Mouse (Mus musculus) adrenal gland, postnatal 14 days (tissue): ENCODE measurements around the gene Kxd1. TPM values are rescaled to one million over a fixed set of nuclear protein-coding genes. Genes with fewer than 3 reads are reported as not detected.

Experiments used
- DNase-seq: peaks from one replicate; pipeline ENCODE4 v3.0.0; 2021; ENCODE audit warnings: mixed read lengths
- total RNA-seq: library from RNA; stranded (reverse); gene quantifications from 2 replicates; pipeline ENCODE4 v1.2.3, GENCODE M21; 2021

The Kxd1 gene
- total RNA-seq, 1 experiment from 2014 or later, result 78.9 TPM

DNA sequence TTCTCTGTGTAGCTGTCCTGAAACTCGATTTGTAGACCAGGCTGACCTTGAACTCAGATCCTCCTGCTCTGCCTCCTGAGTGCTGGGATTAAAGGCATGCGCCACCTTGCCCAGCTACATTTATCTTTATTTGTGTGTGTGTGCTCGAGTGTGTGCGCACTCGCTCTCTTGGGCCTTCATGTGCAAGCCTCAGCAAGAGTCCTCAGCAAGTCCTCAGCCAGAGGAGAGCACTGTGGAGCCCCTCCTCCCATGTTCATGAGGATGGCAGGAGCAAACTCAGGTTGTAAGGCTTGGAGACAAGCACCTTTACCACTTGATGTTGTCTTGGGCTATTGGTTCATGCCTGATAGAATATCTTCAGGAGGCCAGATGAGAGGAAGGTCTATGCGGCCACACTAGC, 20.0 kb upstream of the Kxd1 start:
- DNase-seq, result no peak

DNA sequence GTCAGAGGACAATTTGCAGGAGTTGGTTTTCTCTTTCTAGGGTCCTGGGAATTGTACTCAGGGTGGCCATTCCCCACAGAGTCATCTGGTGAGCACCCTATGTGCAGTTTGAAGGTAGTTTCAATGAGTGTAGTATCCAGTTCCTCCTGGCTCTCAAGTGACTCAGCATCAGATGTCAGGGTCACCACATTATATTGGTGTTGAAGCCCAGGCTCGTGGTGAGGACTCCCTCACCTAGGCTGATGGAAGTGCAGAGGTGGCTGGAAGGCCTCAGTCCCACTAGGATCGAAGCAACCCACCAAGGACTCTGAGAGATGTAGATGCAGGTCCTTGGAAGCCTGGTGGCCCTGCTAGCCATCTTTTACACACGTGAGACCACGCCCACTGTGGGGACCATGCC, 18.7 kb upstream of the Kxd1 start:
- DNase-seq, result no peak

DNA sequence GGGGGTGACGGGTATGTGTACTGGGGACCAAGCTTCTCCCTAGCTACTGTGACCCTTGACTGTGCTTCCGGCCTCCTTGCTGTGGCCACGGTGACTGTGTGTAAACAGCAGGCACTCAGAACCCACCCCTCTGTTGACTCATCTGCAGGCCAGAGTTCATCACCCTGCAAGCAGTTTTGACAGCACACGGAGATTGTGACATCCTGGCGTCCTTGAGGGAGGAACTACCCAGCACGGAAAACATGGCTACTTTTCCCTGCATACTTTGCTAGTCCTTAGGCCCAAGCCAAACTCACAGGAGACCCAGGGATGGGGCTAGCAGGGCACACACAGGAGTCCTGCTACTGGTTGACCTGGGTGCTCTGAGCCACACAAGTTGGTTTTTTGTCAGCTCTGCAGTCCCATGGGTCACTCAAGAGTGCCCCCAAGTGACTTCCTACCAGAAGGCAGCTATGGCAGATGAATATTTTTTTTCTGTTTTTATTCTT, 16.5 kb upstream of the Kxd1 start:
- peak; percentile 86 for DNase-seq

DNA sequence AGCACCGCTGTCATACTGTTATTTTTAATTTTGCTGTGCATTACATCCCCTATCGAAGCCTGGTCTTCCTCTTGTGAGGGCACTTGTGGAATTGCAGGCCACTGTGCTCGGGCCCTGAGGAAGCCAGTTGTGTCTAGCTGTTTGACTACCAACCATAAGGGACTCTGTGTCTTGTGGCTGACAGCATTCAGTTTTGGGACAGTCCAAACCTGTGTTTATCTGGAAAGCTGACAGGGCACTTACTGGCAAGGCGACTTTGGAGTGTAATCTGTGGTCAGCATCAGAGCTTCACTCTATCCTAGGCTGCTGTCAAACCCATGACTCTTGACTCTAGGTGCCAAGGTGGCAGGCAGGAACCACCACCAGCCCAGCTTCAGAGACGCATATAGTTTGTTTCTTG, 13.3 kb upstream of the Kxd1 start:
- no peak for DNase-seq

DNA sequence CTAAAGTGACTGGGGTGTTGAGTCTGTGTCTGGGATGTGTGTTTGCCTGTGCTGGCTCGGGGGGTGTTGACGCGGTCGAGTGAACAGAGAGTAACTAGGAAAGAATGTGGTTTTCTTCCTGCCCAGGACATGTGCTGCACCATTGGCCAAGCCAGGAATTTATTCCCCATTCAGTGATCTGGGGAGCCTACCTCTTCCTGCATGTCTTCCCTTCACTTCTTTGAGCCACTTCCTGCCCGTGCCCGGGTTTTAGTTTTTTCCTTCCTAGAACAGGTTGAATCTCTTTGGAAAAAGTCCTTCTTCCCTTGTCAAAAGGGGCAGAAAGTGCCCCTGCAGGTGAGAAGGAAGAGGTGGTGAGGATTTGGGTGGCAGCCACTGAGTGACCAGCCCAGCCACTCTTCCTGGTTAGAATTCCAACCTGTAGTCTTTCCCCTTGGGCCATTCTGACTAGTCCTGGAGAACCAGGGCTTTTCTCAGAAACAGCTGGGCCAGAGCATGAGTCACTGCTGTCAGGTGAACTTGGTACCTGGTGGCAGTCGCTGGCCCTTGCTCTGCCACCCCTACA, 12.8 kb upstream of the Kxd1 start:
- no peak for DNase-seq

DNA sequence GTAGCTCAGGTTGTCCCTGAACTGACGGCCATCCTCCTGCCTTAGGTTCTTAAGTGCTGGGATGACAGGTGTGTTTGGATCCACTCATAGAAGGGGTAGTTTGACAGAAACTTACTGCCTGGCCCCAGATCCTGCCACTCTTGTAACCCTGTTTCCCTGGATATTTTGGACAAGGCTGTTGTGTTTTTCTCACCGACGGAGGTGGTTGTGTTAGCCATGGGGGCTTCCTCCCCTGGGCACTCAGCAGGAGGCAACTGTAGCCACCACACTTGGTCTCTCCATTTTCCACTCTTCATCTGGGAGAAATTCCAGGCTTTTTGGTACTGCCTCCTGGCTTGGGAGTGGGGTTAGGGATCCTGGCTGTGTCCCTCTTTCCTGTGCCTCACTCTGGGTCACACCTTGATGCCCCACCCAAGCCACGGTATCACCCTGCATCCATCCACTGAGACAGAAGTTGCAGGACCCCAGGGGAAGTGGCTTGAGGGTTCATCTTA, 12.3 kb upstream of the Kxd1 start:
- no peak for DNase-seq

DNA sequence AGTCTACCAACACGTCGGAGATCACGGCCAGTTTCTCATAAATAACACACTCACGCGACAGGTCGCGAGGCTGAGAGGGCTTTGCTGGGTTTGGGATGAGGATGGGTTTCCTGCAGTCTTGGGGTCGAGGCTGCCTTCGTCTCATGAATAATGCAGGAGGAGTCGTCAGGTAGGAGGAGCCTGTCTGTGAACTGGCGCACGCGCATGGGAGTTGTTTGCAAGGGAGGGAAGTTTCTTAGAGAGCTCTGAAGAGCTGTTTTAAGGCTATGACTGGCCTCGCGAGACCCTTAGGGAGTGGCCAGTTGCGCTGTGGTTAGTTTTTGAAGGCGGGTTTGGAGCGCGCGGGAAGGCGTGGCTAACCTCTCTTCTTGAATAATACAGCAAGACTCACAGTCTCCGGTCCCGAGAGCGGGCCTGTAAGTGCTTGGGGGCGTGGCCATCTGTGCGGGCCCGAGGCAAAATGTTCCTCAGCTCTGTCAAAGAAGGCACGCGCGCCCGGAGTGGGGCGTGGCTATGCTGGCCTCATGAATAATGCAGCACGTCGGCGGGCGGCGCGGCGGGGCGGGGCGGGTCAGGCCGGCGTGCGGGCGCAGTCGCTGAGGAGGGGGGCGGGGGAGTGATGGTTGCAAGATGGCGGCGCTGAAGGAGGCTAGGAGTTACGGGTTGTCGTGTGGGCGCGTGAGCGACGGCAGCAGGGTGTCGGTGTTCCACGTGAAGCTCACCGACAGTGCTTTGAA, 11.5 kb upstream of the Kxd1 start, which contains the start of gene Ell:
Gene Ell, plus strand, starts transcription at position 381 of the 737 bp plus-strand sequence.
- DNase-seq, result peak; percentile 100

DNA sequence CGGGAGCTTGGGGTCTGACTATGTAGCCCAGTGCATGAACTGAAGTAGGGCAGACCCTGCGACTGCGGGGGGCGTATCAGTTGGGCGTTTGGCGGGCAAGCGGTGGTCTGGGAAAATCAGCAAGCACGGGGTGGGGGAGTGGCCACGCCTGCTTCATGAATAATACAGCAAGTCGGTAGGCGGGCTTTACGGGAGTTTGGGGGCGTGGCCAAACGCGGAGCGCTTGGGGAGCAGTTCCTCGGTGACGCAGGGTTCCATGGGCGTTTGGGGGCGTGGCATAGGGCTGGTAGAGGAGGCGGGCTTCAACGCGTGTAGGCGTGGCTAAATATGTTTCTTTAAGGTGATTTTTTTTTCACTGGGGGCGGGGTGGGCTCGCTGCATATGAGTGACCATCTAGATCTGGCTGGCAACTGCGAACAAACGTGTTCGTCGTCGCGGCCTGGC, 10.9 kb upstream of the Kxd1 start:
- DNase-seq, result peak; percentile 100

DNA sequence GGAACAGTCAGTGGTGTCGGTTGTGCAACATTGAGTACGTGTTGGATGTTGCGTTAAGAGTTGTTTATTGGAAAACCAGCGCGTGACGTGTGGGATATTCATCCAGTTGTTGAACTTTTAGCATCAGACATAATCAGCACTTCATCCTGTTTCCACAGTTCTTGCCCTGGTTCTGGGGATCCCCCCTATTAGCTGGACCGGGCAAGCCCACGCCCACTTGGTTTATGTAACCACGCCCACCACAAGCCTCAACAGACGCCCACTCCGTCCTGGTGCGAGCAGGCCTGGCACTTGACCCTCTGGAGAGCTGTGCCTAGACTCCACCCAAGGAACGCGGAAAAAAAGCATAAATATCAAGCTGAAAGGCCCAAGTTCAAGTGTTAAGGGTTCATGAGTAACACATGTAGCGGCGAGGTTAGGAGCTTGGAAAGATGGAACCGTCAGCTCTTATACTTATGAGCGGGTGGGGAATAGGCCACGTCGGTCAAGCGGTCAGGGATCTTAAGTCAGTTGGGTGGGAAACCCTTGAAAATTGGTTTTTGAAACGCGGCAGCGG, 10.3 kb upstream of the Kxd1 start:
- peak; percentile 84 for DNase-seq

DNA sequence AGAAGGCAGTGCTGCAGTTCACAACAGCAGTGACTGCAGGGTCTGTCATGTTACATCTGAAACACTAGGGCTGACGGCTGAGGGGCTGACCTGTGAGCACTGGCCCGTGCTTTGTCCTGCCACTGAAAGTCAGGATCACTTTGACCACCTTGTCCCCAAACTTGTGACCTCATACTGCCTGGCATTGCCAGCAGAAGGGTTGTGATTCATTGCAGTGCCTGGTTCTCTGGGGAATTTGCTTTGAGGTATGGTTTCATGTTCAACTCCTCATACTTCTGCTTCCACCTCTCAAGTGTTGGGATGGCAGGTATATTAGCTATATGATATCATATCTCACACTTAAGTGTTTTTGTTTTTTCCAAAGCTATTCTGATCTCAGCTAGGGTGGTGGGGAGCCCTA, 7.9 kb upstream of the Kxd1 start:
- DNase-seq, result no peak

DNA sequence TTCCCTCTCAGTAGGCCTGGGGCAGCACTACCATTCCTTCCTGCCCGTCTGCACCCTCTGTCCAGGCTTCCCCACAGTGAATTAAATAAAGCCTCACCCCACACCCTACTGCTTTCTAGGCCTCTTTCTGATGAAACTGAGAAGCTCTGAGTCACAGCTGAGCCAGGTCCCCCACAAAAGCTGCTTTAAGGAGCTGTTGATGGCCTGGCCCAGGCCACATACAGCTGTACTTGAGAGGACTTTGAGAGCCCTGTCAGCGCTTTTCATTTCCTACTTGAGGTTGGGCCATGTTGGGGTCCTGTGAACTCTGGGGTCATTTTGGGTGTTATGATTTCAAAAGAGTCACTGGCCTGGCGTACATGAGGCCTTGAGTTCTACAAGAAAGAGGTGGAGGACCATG, 7.5 kb upstream of the Kxd1 start:
- no peak for DNase-seq

DNA sequence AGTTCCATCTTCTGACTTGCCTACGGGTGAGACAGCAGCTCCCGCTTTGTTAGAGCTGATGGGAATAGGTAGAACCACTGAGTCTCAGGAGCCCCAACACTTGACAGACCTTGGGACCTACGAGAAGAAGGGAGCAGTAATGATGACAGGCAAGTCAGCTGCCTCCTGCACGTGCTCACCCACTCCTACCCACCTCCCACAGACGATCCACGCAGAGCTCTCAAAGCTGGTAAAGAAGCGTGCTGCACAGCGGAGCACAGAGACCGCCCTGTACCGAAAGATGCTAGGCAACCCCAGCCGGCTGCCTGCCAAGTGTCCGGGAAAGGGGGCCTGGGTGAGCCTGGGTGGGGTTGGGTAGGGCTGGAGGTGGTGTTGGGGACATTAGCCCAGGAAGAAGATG, 6.5 kb upstream of the Kxd1 start:
- no peak for DNase-seq

DNA sequence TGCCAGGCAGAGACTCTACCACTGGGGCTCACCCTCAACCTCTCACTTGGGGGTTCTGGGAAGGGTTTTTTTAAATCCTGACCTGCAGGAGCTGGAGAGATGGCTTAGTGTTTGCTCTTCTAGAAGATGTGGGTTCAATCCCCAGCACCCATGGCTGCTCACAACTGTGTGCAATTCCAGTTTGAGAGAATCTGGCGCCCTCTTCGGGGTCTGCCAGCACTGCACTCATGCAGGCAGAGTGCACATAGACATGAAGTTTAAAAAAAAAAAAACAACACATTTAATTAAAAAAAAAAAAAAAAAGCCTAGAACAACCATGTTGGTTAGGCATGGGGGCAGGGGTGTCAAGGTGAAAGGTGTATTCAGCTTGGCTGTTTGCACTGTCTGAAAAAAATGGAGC, 2.6 kb upstream of the Kxd1 start:
- no peak for DNase-seq

DNA sequence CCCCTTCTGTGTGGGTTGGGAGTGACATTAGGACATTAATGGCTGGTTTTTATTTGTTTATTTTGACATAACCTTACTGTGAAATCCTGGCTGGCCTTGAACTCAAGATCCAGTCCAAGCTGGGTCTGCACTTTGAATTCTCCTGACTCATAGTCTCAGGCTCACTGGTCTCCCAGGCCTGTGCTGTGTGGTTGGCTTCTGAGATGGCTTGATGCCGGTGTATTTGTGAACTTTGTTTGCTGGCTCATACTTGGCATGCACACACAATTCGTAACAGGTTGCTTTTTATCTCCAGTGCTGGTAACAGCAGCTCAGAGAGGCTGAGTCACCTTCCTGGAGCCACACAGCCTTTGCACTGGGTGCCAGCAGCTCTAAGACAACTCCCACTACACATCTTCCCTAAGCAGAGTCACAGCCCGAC, 2.0 kb upstream of the Kxd1 start:
- peak; percentile 65 for DNase-seq

DNA sequence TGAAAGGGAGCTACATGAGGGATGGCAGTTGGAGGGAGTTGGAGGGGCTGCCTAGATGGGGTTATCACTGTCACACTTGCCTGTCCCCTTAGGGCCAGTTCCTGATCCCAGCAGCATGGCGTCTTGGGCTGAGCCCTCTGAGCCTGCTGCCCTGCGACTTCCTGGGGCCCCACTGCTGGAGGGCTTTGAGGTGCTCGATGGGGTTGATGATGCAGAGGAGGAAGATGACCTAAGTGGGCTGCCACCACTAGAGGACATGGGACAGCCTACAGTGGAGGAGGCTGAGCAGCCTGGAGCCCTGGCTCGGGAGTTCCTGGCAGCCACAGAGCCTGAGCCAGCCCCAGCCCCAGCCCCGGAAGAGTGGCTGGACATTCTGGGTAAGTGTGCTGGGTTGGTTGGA, 1.5 kb upstream of the Kxd1 start:
- no peak for DNase-seq

DNA sequence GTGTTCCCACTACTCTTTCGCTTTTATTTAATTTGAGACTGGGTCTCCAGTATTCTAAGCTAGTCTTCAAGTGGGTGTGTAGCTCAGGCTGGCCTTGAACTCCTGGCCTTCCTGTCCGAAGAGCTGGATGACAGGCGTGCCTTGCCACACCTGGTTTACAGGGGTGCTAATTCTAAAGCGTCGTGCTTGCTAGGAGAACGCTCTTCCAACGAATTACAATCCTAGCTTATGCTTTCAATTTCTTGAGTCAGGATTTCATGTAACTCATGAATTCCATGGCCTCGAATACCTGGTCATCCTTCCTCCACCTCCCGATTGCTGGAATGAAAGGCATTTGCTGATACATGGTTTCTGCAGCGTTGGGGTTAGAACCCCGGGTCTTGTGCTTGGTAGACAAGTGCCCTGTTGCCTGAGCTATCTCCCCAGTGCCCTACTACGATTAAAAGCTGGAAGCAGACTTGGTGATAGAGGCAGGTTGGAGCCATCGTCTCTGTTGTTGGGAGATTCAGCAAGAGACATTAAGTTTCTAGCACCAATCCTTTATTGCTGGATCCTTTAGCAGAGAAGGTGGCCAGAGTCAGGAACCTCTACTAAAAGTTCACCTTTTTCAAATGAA, 534 bp upstream of the Kxd1 start:
- no peak for DNase-seq

DNA sequence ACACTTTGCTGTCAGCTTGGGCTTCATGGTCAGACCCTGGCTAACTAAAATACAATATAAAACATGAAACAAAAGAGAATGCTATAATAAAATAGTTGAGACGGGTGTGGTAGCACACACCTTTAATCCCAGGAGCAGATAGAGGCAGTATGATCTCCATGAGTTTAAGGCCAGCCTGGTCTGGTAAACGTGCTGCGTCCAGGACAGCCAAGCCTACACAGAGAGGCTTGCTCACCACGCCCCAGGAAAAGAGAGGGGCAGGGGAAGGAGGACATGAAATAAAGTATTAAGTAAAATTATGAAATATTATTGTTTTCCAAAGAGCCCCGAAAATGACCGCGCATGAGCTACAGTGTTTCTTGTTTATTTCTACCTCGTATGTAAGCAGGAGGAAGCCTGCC, 645 bp downstream of the Kxd1 start:
- no peak for DNase-seq

DNA sequence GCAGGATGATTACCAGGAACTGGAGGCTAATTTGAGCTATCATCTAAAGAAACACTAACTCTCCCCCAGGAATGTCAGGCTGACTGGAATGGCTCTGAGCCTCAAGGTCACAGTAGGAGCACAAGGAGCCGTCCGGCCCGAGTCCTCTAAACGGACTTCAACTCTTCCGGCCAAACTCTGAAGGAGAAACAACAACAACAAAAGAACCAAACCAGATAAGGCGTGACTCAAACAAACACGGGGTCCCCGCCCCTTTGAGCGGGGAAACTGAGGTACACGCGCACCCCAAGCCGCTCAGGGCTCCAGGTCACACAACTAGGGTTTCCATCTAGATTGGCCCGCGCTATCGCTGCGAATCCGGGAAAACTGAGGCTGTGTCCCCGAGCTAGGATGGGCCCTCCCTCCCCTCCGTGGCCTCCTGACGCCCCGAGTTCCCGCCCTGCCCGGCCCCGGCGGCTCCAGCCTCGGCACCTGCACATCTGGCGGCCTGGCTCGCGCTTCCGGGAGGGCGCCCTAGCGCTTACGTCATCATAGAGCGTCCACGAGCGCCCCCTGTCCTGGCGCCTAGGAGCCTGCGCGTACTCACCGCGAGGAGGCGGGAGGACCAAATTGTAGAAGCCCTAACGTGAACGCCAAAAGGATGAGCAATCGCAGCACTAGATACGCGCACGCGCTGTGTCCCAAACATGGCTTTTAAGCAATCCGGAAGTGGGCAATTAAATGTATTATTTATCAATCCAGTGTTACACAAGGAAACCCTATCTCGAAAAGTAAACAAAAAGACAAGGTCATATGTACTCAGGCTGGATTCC, 5.0 kb downstream of the Kxd1 start:
- DNase-seq, result peak; percentile 97

DNA sequence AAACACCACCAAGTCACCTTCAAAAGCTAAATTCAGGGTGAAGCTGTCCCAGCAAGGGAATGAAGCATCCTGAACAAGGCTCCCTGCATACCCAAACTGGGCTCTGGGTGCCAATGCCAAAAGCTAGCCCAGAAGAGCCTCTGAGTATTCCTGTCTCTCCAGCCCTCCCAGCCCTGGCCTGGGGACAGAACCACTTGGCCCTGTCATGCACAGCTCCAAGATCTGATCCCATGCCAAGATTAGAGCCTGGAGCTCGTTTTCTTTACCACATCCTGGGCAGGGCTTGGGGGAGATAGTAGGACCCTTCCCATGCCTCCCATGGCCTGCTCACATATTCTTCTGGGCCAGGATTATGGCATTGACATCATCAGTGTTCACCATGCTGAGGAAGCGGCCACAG, 8.2 kb downstream of the Kxd1 start:
- no peak for DNase-seq

DNA sequence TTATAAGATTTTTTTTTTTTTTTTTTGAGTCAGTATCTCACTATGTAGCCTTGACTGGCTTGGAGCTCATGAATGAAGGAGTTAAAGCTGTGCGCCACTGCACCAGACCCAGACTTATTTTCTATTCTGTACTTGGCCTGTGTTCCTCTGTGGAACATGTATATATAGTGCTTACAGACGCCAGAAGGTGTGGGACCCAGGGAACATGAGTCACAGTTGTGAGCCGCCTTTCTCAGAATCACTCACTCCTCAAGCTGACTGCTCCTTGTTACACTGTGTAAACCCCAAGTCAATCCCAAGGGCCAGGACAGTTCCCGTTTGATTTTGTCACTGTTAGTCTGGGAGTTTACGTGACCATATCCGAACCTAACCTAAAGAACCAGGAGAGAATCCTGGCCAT, 8.7 kb downstream of the Kxd1 start:
- no peak for DNase-seq

DNA sequence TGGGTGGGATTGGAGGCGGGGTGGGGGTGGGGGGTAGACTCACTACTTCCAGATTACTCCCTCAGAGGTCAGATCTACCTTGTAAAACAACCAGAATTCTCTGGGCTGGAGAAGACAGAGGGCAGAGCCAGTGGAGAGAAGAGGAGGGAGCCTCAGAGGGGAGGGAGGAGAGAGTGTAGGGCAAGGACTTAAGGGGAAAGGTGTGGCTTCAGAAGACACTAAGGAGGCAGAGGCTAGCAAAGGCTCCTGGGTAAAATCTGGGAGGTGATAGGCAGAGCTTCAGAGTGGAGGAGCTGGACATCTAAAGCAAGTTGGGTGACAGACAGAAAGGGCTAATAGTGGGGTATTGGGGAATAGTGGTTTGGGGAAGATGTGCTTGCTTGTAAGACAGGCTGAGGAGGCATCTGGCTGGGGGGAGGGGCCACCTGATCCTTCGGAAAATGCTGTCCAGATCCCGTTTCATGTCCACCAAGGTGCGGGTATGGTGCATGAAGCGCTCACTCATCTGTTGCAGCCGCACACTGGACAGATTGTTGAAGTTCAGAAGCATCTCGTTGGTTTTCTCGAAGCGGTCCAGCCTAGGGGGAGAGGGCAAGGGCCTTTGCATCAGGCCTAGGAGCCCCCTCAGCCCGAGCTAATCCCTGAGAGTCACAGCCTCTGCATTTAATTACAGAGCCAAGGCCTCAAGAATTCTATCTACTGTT, 9.7 kb downstream of the Kxd1 start:
- DNase-seq, result no peak

DNA sequence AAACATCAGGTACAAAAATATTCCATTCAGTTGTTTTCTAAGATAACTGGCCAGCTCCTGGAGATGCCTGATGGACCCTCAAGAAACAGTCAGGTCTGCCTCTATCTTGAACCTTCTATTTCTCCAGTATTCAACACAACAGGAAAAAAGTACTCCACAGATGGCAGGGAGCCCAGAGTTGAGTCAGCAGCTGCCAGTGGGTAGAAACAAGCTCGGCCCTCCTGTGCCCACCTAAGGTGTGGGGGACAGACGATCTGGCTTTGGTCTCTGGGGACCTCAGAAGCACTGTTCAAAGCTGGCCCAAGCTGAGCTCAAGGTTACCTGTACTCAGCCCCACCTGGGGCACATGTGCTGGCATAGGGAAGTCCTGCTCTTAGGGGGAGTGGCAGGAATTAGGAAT, 14.3 kb downstream of the Kxd1 start:
- DNase-seq, result peak; percentile 77
